Mouse (Mus musculus) forebrain, embryonic 15.5 days (tissue): Measurements from ENCODE around the gene Patj. TPM values are rescaled to one million over a fixed set of nuclear protein-coding genes. Genes with fewer than 3 reads are reported as not detected.

Experiments used
- ATAC-seq: fragments of 200-750 bp; cut with Nextera tagmentation; replicated peaks from 2 replicates; pipeline ENCODE4 v1.8.0; 2017; ENCODE audit warnings: mild to moderate bottlenecking, moderate TSS enrichment, moderate library complexity
- H3K27ac ChIP-seq: fragments of 300-500 bp; sonication (generic); replicated peaks from 2 replicates; pipeline ENCODE4 v1.5.1; 2015; ENCODE audit warnings: mild to moderate bottlenecking, inconsistent platforms
- H3K27me3 ChIP-seq: fragments of 300-500 bp; sonication (generic); 2 replicates; pipeline ENCODE4 v1.6.1; 2015; ENCODE audit warnings: inconsistent platforms
- H3K36me3 ChIP-seq: fragments of 300-500 bp; sonication (generic); 2 replicates; pipeline ENCODE4 v1.6.1; 2015; ENCODE audit warnings: mild to moderate bottlenecking, inconsistent platforms
- H3K4me1 ChIP-seq: fragments of 300-500 bp; sonication (generic); 2 replicates; pipeline ENCODE4 v1.6.1; 2015; ENCODE audit warnings: inconsistent platforms
- H3K4me2 ChIP-seq: fragments of 300-500 bp; sonication (generic); replicated peaks from 2 replicates; pipeline ENCODE4 v1.6.1; 2015; ENCODE audit warnings: mild to moderate bottlenecking, inconsistent platforms
- H3K4me3 ChIP-seq: fragments of 300-500 bp; sonication (generic); 2 replicates; pipeline ENCODE4 v1.5.1; 2015; ENCODE audit warnings: mild to moderate bottlenecking, inconsistent platforms
- H3K9ac ChIP-seq: fragments of 300-500 bp; sonication (generic); replicated peaks from 2 replicates; pipeline ENCODE4 v1.6.1; 2015; ENCODE audit warnings: mild to moderate bottlenecking, inconsistent platforms
- H3K9me3 ChIP-seq: fragments of 300-500 bp; sonication (generic); 2 replicates; pipeline ENCODE4 v1.6.1; 2016; ENCODE audit warnings: inconsistent platforms
- WGBS: fragments of 180-500 bp; shearing (Covaris S2); methylation state at CpG from one replicate; pipeline ENCODE4 v1.1.7; 2015; ENCODE audit warnings: mixed read lengths; 5-methylcytosine and 5-hydroxymethylcytosine counted together
- polyA plus RNA-seq: library from polyadenylated mRNA; unstranded; fragments of >200 nt; fragmentation: Nextera tagmentation; extraction: Ambion mirVana; gene quantifications from 2 replicates; pipeline ENCODE4 v1.2.1, GENCODE M21; 2015

The Patj gene
- polyA plus RNA-seq, 1 experiment from 2014 or later, result 7.1 TPM

DNA sequence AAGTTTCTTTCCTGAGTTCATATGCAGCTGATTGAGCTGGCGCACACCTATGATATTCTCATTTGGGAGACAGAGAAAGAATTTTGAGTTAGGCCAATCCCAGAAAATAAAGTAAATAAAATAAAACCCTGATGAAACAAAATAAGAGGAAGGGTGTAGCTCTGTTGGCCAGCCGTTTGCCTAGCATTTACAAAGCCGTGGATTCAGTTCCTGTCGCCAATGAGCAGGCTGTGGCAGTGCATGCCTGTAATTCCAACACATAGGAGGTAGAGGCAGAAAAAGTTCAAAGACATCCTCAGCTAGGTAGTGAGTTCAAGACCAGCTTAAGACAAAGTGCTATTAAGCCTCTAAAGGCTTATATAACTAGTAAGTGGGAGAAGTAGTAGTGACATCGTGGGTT, 55.2 kb downstream of the Patj start:
- H3K9me3 ChIP-seq, result no peaks in the 10 kb centered on the region
- no peaks in the 10 kb centered on the region for H3K36me3 ChIP-seq
- no peak overlapping the region for H3K9ac ChIP-seq
- H3K27me3 ChIP-seq, result no peaks in the 10 kb centered on the region
- H3K4me2 ChIP-seq, result no peak overlapping the region
- H3K4me3 ChIP-seq, result no peak overlapping the region
- WGBS, result 89% methylated on average over 5 of the region's 5 CpGs
- no peaks in the 10 kb centered on the region for H3K4me1 ChIP-seq
- no peak for ATAC-seq
- no peak overlapping the region for H3K27ac ChIP-seq

DNA sequence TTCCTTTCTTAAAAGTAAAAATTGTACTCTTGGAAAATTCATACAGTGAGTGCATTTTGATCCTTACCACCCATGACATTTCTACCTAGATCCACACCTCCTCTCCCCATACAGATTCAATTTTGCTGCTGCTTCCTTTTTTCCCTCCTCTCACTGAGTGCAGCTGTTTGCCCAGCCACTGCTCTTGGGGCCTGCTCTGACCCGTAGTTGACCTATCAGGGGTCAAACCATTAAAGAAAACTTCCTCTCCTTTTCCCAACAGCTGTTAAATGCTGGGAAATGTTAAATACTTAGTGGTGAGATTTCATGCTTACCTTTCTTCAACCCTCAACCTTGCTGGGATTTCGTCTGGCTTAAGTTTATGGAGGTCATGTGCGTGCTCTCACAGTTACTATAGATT, 55.7 kb downstream of the Patj start:
- Histone ChIP-seq H3K9ac (no peak overlapping the region), H3K4me2 (no peak overlapping the region), H3K36me3 (no peaks in the 10 kb centered on the region), H3K27me3 (no peaks in the 10 kb centered on the region), H3K9me3 (no peaks in the 10 kb centered on the region), H3K4me1 (no peaks in the 10 kb centered on the region), H3K4me3 (no peak overlapping the region), H3K27ac (no peak overlapping the region)
- no peak for ATAC-seq
- 86% methylated on average over 3 of the region's 3 CpGs for WGBS

GRCm38 (mm10) chr4:98452725-98453124, 57.1 kb downstream of the Patj start:
- H3K4me3 ChIP-seq, result no peak overlapping the region
- ATAC-seq, result no peak
- H3K27ac ChIP-seq, result no peak overlapping the region
- 98% methylated on average over 2 of the region's 2 CpGs for WGBS
- H3K9ac ChIP-seq, result no peak overlapping the region
- H3K4me2 ChIP-seq, result no peak overlapping the region
- H3K36me3 ChIP-seq, result no peaks in the 10 kb centered on the region
- no peaks in the 10 kb centered on the region for H3K9me3 ChIP-seq
- H3K4me1 ChIP-seq, result no peaks in the 10 kb centered on the region
- no peaks in the 10 kb centered on the region for H3K27me3 ChIP-seq

GRCm38 (mm10) chr4:98453231-98453630, 57.6 kb downstream of the Patj start:
- H3K9ac ChIP-seq, result no peak overlapping the region
- ATAC-seq, result no peak
- WGBS, result 85% methylated on average over 5 of the region's 5 CpGs
- no peak overlapping the region for H3K27ac ChIP-seq
- no peaks in the 10 kb centered on the region for H3K4me1 ChIP-seq
- no peak overlapping the region for H3K4me3 ChIP-seq
- no peaks in the 10 kb centered on the region for H3K36me3 ChIP-seq
- H3K4me2 ChIP-seq, result no peak overlapping the region
- no peaks in the 10 kb centered on the region for H3K27me3 ChIP-seq
- no peaks in the 10 kb centered on the region for H3K9me3 ChIP-seq

GRCm38 (mm10) chr4:98455352-98455751, 59.8 kb downstream of the Patj start:
- Histone ChIP-seq H3K9me3 (no peaks in the 10 kb centered on the region), H3K9ac (no peak overlapping the region), H3K36me3 (no peaks in the 10 kb centered on the region), H3K4me2 (no peak overlapping the region), H3K4me1 (no peaks in the 10 kb centered on the region), H3K4me3 (no peak overlapping the region), H3K27ac (no peak overlapping the region), H3K27me3 (no peaks in the 10 kb centered on the region)
- WGBS, result 92% methylated on average over 2 of the region's 2 CpGs
- no peak for ATAC-seq

DNA sequence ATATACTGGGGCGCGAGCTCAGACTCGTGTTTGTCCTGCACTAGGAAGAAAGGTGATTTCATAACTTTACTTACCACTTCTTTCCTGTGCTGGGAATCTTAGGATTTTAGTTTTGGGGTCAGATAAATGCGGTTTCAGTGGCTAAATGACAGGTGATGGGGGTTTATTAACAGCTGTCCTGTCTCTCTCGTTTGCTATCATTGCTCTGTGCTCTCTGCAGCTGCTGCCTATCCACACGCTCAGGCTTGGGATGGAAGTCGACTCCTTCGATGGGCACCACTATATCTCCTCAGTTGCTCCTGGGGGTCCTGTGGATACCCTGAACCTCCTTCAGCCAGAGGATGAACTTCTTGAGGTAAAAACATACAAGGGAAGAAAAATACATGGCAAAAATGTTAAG, 60.3 kb downstream of the Patj start:
- Histone ChIP-seq H3K4me3 (no peak overlapping the region), H3K9me3 (no peaks in the 10 kb centered on the region), H3K27me3 (no peaks in the 10 kb centered on the region), H3K36me3 (no peaks in the 10 kb centered on the region), H3K4me1 (no peaks in the 10 kb centered on the region), H3K9ac (no peak overlapping the region), H3K4me2 (no peak overlapping the region), H3K27ac (no peak overlapping the region)
- ATAC-seq, result no peak
- 95% methylated on average over 8 of the region's 8 CpGs for WGBS

- Histone ChIP-seq H3K4me1 (no peaks in the 10 kb centered on the region), H3K9me3 (no peaks in the 10 kb centered on the region), H3K9ac (no peak overlapping the region), H3K27me3 (no peaks in the 10 kb centered on the region), H3K27ac (no peak overlapping the region), H3K4me2 (no peak overlapping the region), H3K4me3 (no peak overlapping the region), H3K36me3 (no peaks in the 10 kb centered on the region)
- WGBS, result 94% methylated on average over 2 of the region's 2 CpGs
- 0 out of 2 replicates have a peak, but pooled peaks have one; percentile 29 for ATAC-seq
Measured at GRCm38 (mm10) chr4:98461804-98462341, 66.3 kb downstream of the Patj start.

DNA sequence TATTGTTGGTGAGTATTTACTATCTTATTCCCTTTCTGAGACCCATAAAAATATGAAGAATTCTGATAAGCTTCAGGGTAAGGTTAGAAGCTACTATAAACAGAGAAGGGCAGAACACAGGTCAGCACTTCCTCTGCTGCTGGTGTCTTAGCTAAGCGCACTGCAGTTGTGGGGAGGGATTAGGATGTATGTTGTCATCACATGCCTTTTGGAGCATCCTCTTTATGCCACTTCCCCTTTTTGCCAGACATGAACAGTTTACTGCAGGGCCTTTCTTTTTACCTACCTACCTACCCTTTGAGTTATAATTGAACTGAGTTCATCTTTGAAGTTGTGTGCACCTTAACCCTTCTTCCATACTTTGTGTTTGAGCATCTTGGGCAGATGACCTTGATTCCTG, 69.9 kb downstream of the Patj start:
- no peak overlapping the region for H3K9ac ChIP-seq
- H3K36me3 ChIP-seq, result no peaks in the 10 kb centered on the region
- no peak overlapping the region for H3K4me3 ChIP-seq
- no peaks in the 10 kb centered on the region for H3K4me1 ChIP-seq
- no peak overlapping the region for H3K4me2 ChIP-seq
- no peak for ATAC-seq
- no peaks in the 10 kb centered on the region for H3K27me3 ChIP-seq
- no peak overlapping the region for H3K27ac ChIP-seq
- WGBS, result 92% methylated on average over 1 of the region's 1 CpGs
- H3K9me3 ChIP-seq, result no peaks in the 10 kb centered on the region

DNA sequence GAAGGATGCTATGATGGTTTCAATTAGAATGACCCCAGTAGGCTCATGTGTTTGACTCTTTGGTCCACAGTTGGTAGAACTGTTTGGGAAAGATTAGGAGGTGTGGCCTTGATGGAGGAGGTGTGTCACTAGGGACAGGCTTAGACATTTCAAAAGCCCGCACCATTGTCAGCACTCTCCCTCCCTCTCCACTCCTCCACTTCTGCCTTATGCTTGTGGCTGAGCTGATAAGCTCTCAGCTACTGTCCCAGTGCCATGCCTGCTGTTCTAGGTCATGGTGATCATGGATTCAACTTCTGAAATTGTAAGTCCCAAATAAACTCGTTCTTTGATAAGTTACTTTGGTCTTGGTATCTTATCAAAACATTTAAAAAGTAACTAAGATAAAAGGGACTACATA, 70.3 kb downstream of the Patj start:
- Histone ChIP-seq H3K4me2 (no peak overlapping the region), H3K9me3 (no peaks in the 10 kb centered on the region), H3K4me1 (no peaks in the 10 kb centered on the region), H3K4me3 (no peak overlapping the region), H3K9ac (no peak overlapping the region), H3K27ac (no peak overlapping the region), H3K36me3 (no peaks in the 10 kb centered on the region), H3K27me3 (no peaks in the 10 kb centered on the region)
- 79% methylated on average over 2 of the region's 2 CpGs for WGBS
- ATAC-seq, result no peak

DNA sequence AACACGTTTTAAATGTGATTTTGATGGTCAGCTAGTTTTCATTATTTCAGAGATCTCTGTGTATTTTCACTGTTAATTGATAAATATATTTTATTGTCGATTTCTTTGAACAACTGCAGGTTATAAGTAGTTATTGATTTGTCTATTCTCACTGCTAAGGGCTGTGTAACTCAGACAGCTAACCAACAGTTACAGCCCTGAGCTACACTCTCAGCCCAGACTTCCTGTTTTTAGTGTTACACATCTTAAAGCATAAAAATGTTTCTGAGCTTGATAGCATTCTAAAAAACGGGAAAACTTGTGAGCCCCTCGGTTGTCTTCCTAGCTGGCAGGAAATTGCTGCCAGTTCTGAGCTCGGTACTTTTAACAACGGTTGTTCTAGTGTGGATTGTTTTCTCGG, 75.8 kb downstream of the Patj start:
- no peak for ATAC-seq
- no peaks in the 10 kb centered on the region for H3K27me3 ChIP-seq
- no peak overlapping the region for H3K27ac ChIP-seq
- no peak overlapping the region for H3K4me3 ChIP-seq
- no peaks in the 10 kb centered on the region for H3K9me3 ChIP-seq
- WGBS, result 89% methylated on average over 7 of the region's 7 CpGs
- H3K4me1 ChIP-seq, result no peaks in the 10 kb centered on the region
- H3K4me2 ChIP-seq, result no peak overlapping the region
- H3K9ac ChIP-seq, result no peak overlapping the region
- no peaks in the 10 kb centered on the region for H3K36me3 ChIP-seq

- Histone ChIP-seq H3K4me1 (no peaks in the 10 kb centered on the region), H3K9ac (no peak overlapping the region), H3K36me3 (no peaks in the 10 kb centered on the region), H3K27me3 (no peaks in the 10 kb centered on the region), H3K4me2 (no peak overlapping the region), H3K9me3 (no peaks in the 10 kb centered on the region), H3K4me3 (no peak overlapping the region), H3K27ac (no peak overlapping the region)
- WGBS, result 43% methylated on average over 3 of the region's 3 CpGs
- ATAC-seq, result no peak
Measured at GRCm38 (mm10) chr4:98473491-98473890, 77.9 kb downstream of the Patj start.

DNA sequence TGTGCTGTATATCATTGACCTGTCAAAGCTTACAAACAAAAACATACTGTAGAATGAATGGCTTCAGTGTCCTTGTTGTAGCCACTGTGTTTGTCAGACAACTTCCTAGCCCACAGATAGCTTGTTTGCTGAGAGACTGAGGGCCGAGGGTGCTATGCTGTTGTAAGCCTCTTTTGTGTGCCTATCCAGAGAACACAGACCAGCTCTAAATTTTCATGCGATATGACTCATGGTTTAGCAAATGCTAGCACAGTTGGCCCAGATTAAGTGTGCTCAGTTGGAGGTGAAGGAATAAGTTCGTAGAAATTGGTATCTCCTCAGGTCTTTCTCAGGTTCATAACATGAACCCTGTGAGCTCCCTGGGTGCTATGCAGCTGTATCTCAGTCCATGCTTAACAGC, 82.4 kb downstream of the Patj start:
- no peak overlapping the region for H3K9ac ChIP-seq
- no peak for ATAC-seq
- H3K4me1 ChIP-seq, result no peaks in the 10 kb centered on the region
- no peak overlapping the region for H3K4me2 ChIP-seq
- H3K9me3 ChIP-seq, result no peaks in the 10 kb centered on the region
- 72% methylated on average over 3 of the region's 3 CpGs for WGBS
- H3K4me3 ChIP-seq, result no peak overlapping the region
- H3K27ac ChIP-seq, result no peak overlapping the region
- H3K36me3 ChIP-seq, result no peaks in the 10 kb centered on the region
- no peaks in the 10 kb centered on the region for H3K27me3 ChIP-seq

- Histone ChIP-seq H3K27ac (no peak overlapping the region), H3K9me3 (no peaks in the 10 kb centered on the region), H3K9ac (no peak overlapping the region), H3K4me2 (no peak overlapping the region), H3K4me1 (no peaks in the 10 kb centered on the region), H3K4me3 (no peak overlapping the region), H3K27me3 (no peaks in the 10 kb centered on the region), H3K36me3 (no peaks in the 10 kb centered on the region)
- 81% methylated on average over 3 of the region's 3 CpGs for WGBS
- ATAC-seq, result no peak
Measured at GRCm38 (mm10) chr4:98486475-98486874, 90.9 kb downstream of the Patj start.
